Mouse (Mus musculus): ENCODE measurements around the gene Mcm8.

The Mcm8 gene

GRCm38 (mm10) chr2:132815608-132816314 lies at the start of gene Mcm8, which contains the start of gene Trmt6:
Gene Mcm8, plus strand, starts transcription at chr2:132816141.
Gene Trmt6, minus strand, starts transcription at chr2:132816055.
- peak; percentile 93 to 94 for DNase-seq

GRCm38 (mm10) chr2:132770822-132771221 lies 45.1 kb upstream of the Mcm8 start:
- no peak for DNase-seq

- no peak for DNase-seq
Observed at GRCm38 (mm10) chr2:132780978-132781377, 35.0 kb upstream of the Mcm8 start, which contains the start of gene Chgb. Gene Chgb, plus strand, starts transcription at chr2:132781278.

GRCm38 (mm10) chr2:132781439-132782068 lies 34.4 kb upstream of the Mcm8 start:
- DNase-seq: peak; percentile 85 to 92

GRCm38 (mm10) chr2:132784039-132784438 lies 31.9 kb upstream of the Mcm8 start:
- peak; percentile 67 to 82 for DNase-seq

GRCm38 (mm10) chr2:132793441-132794203 lies 22.3 kb upstream of the Mcm8 start:
- DNase-seq: peak; percentile 84 to 88

- DNase-seq: peak; percentile 54 to 58
Observed at GRCm38 (mm10) chr2:132794204-132794586, 21.7 kb upstream of the Mcm8 start.

GRCm38 (mm10) chr2:132802976-132803375 lies 13.0 kb upstream of the Mcm8 start:
- no peak for DNase-seq

GRCm38 (mm10) chr2:132841071-132841470 lies 25.1 kb downstream of the Mcm8 start:
- peak in 1 of 2 experiments; percentile 30 for DNase-seq

- peak; percentile 98 to 100 for DNase-seq
Observed at GRCm38 (mm10) chr2:132846407-132847358, 30.7 kb downstream of the Mcm8 start, which contains the start of gene Crls1. Gene Crls1, plus strand, starts transcription at chr2:132846666.

GRCm38 (mm10) chr2:132847581-132847980 lies 31.6 kb downstream of the Mcm8 start:
- peak; percentile 8 to 18 for DNase-seq

GRCm38 (mm10) chr2:132848361-132848760 lies 32.4 kb downstream of the Mcm8 start:
- no peak for DNase-seq

GRCm38 (mm10) chr2:132849141-132849540 lies 33.2 kb downstream of the Mcm8 start:
- DNase-seq: peak; percentile 35 to 44

GRCm38 (mm10) chr2:132853051-132853450 lies 37.1 kb downstream of the Mcm8 start:
- no peak for DNase-seq

- DNase-seq: no peak
Observed at GRCm38 (mm10) chr2:132856333-132856732, 40.4 kb downstream of the Mcm8 start.

GRCm38 (mm10) chr2:132860435-132860834 lies 44.5 kb downstream of the Mcm8 start:
- DNase-seq: no peak

GRCm38 (mm10) chr2:132861456-132861855 lies 45.5 kb downstream of the Mcm8 start:
- peak; percentile 58 to 61 for DNase-seq

- DNase-seq: no peak
Observed at GRCm38 (mm10) chr2:132863325-132863724, 47.4 kb downstream of the Mcm8 start.

- DNase-seq: no peak
Observed at GRCm38 (mm10) chr2:132867521-132867920, 51.6 kb downstream of the Mcm8 start.

- DNase-seq: peak in 1 of 2 experiments; percentile 27
Observed at GRCm38 (mm10) chr2:132869682-132870081, 53.7 kb downstream of the Mcm8 start.

GRCm38 (mm10) chr2:132870286-132870685 lies 54.3 kb downstream of the Mcm8 start:
- DNase-seq: no peak

GRCm38 (mm10) chr2:132871663-132872062 lies 55.7 kb downstream of the Mcm8 start:
- DNase-seq: no peak
